Mouse (Mus musculus): ENCODE measurements around the gene Ttc7b. TPM values are rescaled to one million over a fixed set of nuclear protein-coding genes. Genes with fewer than 3 reads are reported as not detected.

Gene Ttc7b
- total and polyA plus RNA-seq, 3 experiments, result 71.6 to 84.4 (median 82.0) TPM

- Histone ChIP-seq H3K27ac (no peak overlapping the region), H3K79me2 (replicated peaks; ENCODE audit: control insufficient read depth, insufficient read depth, low read length) (no peaks in the 10 kb centered on the region), H3K36me3 (ENCODE audit: control insufficient read depth, insufficient read depth, low read length) (no peaks in the 10 kb centered on the region), H3K9ac (ENCODE audit: low read depth, low read length) (no peak overlapping the region), H3K4me3 (no peak overlapping the region), H3K4me1 (ENCODE audit: control insufficient read depth, insufficient read depth, low read length) (peaks cover 17% of the 10 kb centered on the region), H3K27me3 (ENCODE audit: control insufficient read depth, insufficient read depth, low read length) (no peaks in the 10 kb centered on the region)
- 89% methylated on average over 5 of the region's 5 CpGs for WGBS
- no peak for DNase-seq
- TF ChIP-seq CTCF (IDR thresholded peaks at IDR 0.05) (no peak), POLR2A (IDR thresholded peaks at IDR 0.05; ENCODE audit: insufficient read depth, low read depth, low read length) (no peak), EP300 (IDR thresholded peaks at IDR 0.05; ENCODE audit: insufficient read depth, low read depth, low read length) (no peak)
- intact Hi-C loops (cut with DNase I), result no loop called here
Measured at GRCm38 (mm10) chr12:100300446-100300845, 220.2 kb downstream of the Ttc7b start.

DNA sequence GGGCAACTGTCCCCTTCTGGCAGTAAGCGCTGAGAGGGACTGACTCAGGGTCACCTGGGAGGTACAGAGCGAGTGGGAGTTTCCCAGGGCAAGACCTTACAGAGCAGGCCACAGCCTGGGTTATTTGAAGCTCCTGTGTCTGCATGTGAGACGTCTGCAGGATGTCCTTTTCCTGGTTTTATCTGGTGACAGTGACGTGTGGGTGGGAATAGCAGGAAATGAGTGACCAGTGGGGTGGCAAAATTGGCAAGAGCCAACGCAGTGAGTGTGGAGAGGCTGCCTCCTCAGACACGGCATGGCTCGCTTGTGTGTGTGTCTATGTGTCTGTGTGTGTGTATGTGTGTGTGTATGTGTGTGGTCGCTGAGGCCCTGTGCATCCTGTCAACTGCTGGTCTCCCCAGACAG, 221.3 kb downstream of the Ttc7b start:
- WGBS, result 24% methylated on average over 8 of the region's 8 CpGs
- Histone ChIP-seq H3K27ac (peak overlapping the region; percentile 74), H3K79me2 (replicated peaks; ENCODE audit: control insufficient read depth, insufficient read depth, low read length) (no peaks in the 10 kb centered on the region), H3K27me3 (ENCODE audit: control insufficient read depth, insufficient read depth, low read length) (no peaks in the 10 kb centered on the region), H3K4me3 (no peak overlapping the region), H3K4me1 (ENCODE audit: control insufficient read depth, insufficient read depth, low read length) (peaks cover 11% of the 10 kb centered on the region), H3K36me3 (ENCODE audit: control insufficient read depth, insufficient read depth, low read length) (no peaks in the 10 kb centered on the region), H3K9ac (ENCODE audit: low read depth, low read length) (no peak overlapping the region)
- TF ChIP-seq EP300 (IDR thresholded peaks at IDR 0.05; ENCODE audit: insufficient read depth, low read depth, low read length) (peak; percentile 72; the same call in 1 of the 2 replicates), CTCF (IDR thresholded peaks at IDR 0.05) (no peak)
- intact Hi-C loops (cut with DNase I), result no loop called here
- no peak for DNase-seq

DNA sequence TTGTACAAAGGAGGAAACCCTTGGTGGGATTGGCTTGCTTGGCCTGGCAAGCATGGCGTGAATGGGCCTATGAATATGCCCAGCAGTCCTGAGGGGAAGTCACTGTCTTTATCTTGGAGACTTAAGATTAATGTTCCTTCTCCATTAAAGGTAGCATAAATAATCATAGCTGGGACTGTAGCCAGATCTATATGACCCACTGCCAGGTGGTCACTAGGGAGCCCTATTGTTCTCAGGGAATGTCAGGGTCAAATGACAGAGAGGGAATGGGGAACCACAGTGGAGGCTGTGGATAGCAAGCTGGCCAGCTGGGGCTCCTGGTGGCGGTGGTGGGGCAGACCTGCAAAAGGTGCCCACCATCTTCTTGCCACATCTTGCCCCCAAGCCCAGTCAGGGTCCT, 221.8 kb downstream of the Ttc7b start:
- H3K27me3 ChIP-seq (ENCODE audit: control insufficient read depth, insufficient read depth, low read length), result no peaks in the 10 kb centered on the region
- TF ChIP-seq EP300 (IDR thresholded peaks at IDR 0.05; ENCODE audit: insufficient read depth, low read depth, low read length) (no peak), CTCF (IDR thresholded peaks at IDR 0.05) (no peak), POLR2A (IDR thresholded peaks at IDR 0.05; ENCODE audit: insufficient read depth, low read depth, low read length) (no peak)
- intact Hi-C loops (cut with DNase I), result no loop called here
- no peak overlapping the region for H3K9ac ChIP-seq (ENCODE audit: low read depth, low read length)
- H3K79me2 ChIP-seq (replicated peaks; ENCODE audit: control insufficient read depth, insufficient read depth, low read length), result no peaks in the 10 kb centered on the region
- peak overlapping the region; percentile 74 for H3K27ac ChIP-seq
- no peak overlapping the region for H3K4me3 ChIP-seq
- DNase-seq, result no peak
- H3K4me1 ChIP-seq (ENCODE audit: control insufficient read depth, insufficient read depth, low read length), result peaks cover 13% of the 10 kb centered on the region
- WGBS, result 68% methylated on average over 2 of the region's 2 CpGs
- no peaks in the 10 kb centered on the region; the same call in 1 of the 2 replicates for H3K36me3 ChIP-seq (ENCODE audit: control insufficient read depth, insufficient read depth, low read length)

- H3K27me3 ChIP-seq (ENCODE audit: control insufficient read depth, insufficient read depth, low read length), result no peaks in the 10 kb centered on the region
- 91% methylated on average over 4 of the region's 4 CpGs for WGBS
- intact Hi-C loops (cut with DNase I), result no loop called here
Measured at GRCm38 (mm10) chr12:100297961-100298360, 222.7 kb downstream of the Ttc7b start.

DNA sequence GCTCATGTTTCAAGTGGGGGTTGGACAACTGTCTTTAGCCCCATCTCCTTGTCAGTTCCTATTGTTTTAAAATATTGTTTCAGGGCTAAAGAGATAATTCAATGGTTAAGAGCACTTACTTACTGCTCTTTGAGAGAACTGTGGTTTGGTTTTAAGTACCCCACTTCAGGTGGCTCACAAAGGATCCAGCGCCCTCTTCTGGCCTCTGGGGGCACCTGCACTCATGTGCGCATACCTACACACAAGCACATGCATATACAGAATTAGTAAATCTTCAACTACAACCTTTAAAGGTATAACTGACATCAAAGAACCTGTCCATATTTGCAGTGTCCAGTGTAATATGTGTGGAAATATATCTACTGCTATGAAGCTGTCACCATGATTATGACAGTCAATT, 226.2 kb downstream of the Ttc7b start:
- Histone ChIP-seq H3K27me3 (ENCODE audit: control insufficient read depth, insufficient read depth, low read length) (no peaks in the 10 kb centered on the region), H3K4me3 (no peak overlapping the region), H3K36me3 (ENCODE audit: control insufficient read depth, insufficient read depth, low read length) (no peaks in the 10 kb centered on the region; the same call in 1 of the 2 replicates), H3K27ac (peak overlapping the region; percentile 79), H3K9ac (ENCODE audit: low read depth, low read length) (no peak overlapping the region), H3K79me2 (replicated peaks; ENCODE audit: control insufficient read depth, insufficient read depth, low read length) (no peaks in the 10 kb centered on the region), H3K4me1 (ENCODE audit: control insufficient read depth, insufficient read depth, low read length) (peaks cover 23% of the 10 kb centered on the region)
- TF ChIP-seq POLR2A (IDR thresholded peaks at IDR 0.05; ENCODE audit: insufficient read depth, low read depth, low read length) (no peak), CTCF (IDR thresholded peaks at IDR 0.05) (peak; percentile 66)
- no peak for DNase-seq
- intact Hi-C loops (cut with DNase I), result loop anchor here (2.0 kb wide), 1 partner anchor 20 kb away; no protein-coding TSS in a partner anchor
- 86% methylated on average over 2 of the region's 2 CpGs for WGBS

More at GRCm38 (mm10) chr12:100297961-100298360, 222.7 kb downstream of the Ttc7b start:
- H3K9ac ChIP-seq (ENCODE audit: low read depth, low read length), result no peak overlapping the region
- no peaks in the 10 kb centered on the region for H3K79me2 ChIP-seq (replicated peaks; ENCODE audit: control insufficient read depth, insufficient read depth, low read length)
- DNase-seq, result no peak
- H3K4me1 ChIP-seq (ENCODE audit: control insufficient read depth, insufficient read depth, low read length), result peaks cover 17% of the 10 kb centered on the region
- no peak for TF ChIP-seq POLR2A (IDR thresholded peaks at IDR 0.05; ENCODE audit: insufficient read depth, low read depth, low read length)
- no peak for TF ChIP-seq CTCF (IDR thresholded peaks at IDR 0.05)
- TF ChIP-seq EP300 (IDR thresholded peaks at IDR 0.05; ENCODE audit: insufficient read depth, low read depth, low read length), result no peak
- H3K36me3 ChIP-seq (ENCODE audit: control insufficient read depth, insufficient read depth, low read length), result no peaks in the 10 kb centered on the region; the same call in 1 of the 2 replicates
- no peak overlapping the region for H3K4me3 ChIP-seq
- H3K27ac ChIP-seq, result no peak overlapping the region; the same call in 1 of the 2 replicates

DNA sequence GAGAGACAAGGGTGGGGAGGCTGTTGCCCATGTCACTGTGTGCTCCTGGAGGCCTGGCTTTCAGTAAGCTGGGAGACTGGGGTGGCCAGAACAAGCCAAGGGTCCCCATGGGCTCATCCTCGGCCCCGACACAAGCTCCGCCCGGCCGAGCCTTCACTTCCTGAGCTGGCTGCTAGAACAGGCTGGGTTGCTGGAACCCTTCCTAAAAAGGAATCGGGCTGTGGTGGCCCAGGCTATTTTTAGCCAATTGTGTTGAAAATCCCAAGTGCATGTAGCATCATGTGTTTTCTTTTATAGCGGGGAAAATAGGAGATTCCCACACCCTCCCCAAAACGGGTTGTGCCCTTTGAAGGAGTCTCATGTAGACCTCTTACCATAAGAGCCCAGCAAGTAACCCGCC, 226.7 kb downstream of the Ttc7b start:
- H3K27ac ChIP-seq, result peak overlapping the region; percentile 79
- no peaks in the 10 kb centered on the region for H3K27me3 ChIP-seq (ENCODE audit: control insufficient read depth, insufficient read depth, low read length)
- no peaks in the 10 kb centered on the region; the same call in 1 of the 2 replicates for H3K36me3 ChIP-seq (ENCODE audit: control insufficient read depth, insufficient read depth, low read length)
- intact Hi-C loops (cut with DNase I), result loop anchor here (2.0 kb wide), 1 partner anchor 19 kb away; no protein-coding TSS in a partner anchor
- H3K79me2 ChIP-seq (replicated peaks; ENCODE audit: control insufficient read depth, insufficient read depth, low read length), result no peaks in the 10 kb centered on the region
- H3K4me1 ChIP-seq (ENCODE audit: control insufficient read depth, insufficient read depth, low read length), result peaks cover 20% of the 10 kb centered on the region
- TF ChIP-seq EP300 (IDR thresholded peaks at IDR 0.05; ENCODE audit: insufficient read depth, low read depth, low read length) (no peak), CTCF (IDR thresholded peaks at IDR 0.05) (no peak)
- peak; percentile 68 to 82 for DNase-seq
- 10% methylated on average over 9 of the region's 9 CpGs for WGBS
- H3K9ac ChIP-seq (ENCODE audit: low read depth, low read length), result no peak overlapping the region
- 0 out of 2 replicates have a peak overlapping the region, but pooled peaks have one; percentile 4 for H3K4me3 ChIP-seq

Data from heart, adult 2 months (tissue).